Mouse (Mus musculus): Measurements from ENCODE around the gene Lat. TPM values are rescaled to one million over a fixed set of nuclear protein-coding genes. Genes with fewer than 3 reads are reported as not detected.

Lat gene
- 8.0 and 14.8 TPM in 2 replicates for total RNA-seq (2012; rRNA removed)

GRCm38 (mm10) chr7:126369393-126369792 is at the start of gene Lat:
Gene Lat (minus strand): TSS chr7:126369570.
- TF ChIP-seq ZNF384 (IDR thresholded peaks at IDR 0.05; ENCODE audit: low read depth, low read length): no peak
- no peak for TF ChIP-seq ZC3H11A (IDR thresholded peaks at IDR 0.05; ENCODE audit: borderline replicate concordance, low read depth, low read length)
- TF ChIP-seq HCFC1 (IDR thresholded peaks at IDR 0.05; ENCODE audit: borderline replicate concordance, insufficient read depth, low read length): no peak
- TF ChIP-seq MAFK (IDR thresholded peaks at IDR 0.05; ENCODE audit: insufficient read depth, low read depth, low read length): no peak
- TF ChIP-seq CHD2 (IDR thresholded peaks at IDR 0.05; ENCODE audit: low read depth, low read length): no peak
- Histone ChIP-seq H3K4me3 (ENCODE audit: insufficient read depth in 1 of 2, low read depth in 1 of 2, low read length in 2 of 2, poor library complexity in 1 of 2, severe bottlenecking in 1 of 2) (peak within 1 kb of the TSS; percentile 53 to 67), H3K9ac (ENCODE audit: insufficient read depth, low read depth, low read length, poor library complexity, severe bottlenecking) (peak within 1 kb of the TSS; percentile 51), H3K4me1 (ENCODE audit: control insufficient read depth in 2 of 2, insufficient read depth in 2 of 2, low read length in 2 of 2, poor library complexity in 1 of 2) (peaks cover 0 to 4% of the 10 kb centered on the region in 2 experiments; a peak in 1 of 4 replicates), H3K9me3 (ENCODE audit: control insufficient read depth, insufficient read depth, low read depth, low read length) (no peaks in the 10 kb centered on the region), H3K36me3 (ENCODE audit: control insufficient read depth, insufficient read depth, low read length, poor library complexity, severe bottlenecking) (peaks cover 33% of the 10 kb centered on the region), H3K27ac (ENCODE audit: insufficient read depth, low read depth, low read length, poor library complexity, severe bottlenecking) (no peak within 1 kb of the TSS)
- in situ Hi-C loops (cut with MboI; ENCODE audit: low sequenced_read_pairs in 2 of 2, unreplicated experiment in 2 of 2): no loop called here
- DNase-seq (ENCODE audit: low read depth, low spot score): no peak

DNA sequence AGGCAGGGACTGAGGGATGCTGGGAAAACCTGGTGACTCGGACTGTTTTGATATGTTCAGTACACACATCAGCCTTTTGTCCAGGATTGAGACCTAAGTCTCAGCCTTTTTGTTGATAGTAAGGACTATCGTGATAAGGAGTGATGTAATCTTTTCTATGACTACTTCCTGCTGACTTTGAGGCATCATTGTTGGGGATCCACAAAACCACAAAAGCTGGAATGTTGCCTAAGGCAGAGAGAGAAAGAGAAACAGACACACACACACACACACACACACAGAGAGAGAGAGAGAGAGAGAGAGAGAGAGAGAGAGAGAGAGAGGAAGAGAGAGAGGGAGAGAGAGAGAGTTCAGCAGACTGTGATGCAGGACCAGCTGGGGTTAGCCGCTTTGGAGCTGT is 49.1 kb upstream of the Lat start:
- in situ Hi-C loops (cut with MboI; ENCODE audit: low sequenced_read_pairs in 2 of 2, unreplicated experiment in 2 of 2): no loop called here
- H3K4me1 ChIP-seq (ENCODE audit: control insufficient read depth in 2 of 2, insufficient read depth in 2 of 2, low read length in 2 of 2, poor library complexity in 1 of 2): peaks cover 0 to 2% of the 10 kb centered on the region in 2 experiments; a peak in 1 of 4 replicates
- no peak overlapping the region for H3K9ac ChIP-seq (ENCODE audit: insufficient read depth, low read depth, low read length, poor library complexity, severe bottlenecking)
- H3K27ac ChIP-seq (ENCODE audit: insufficient read depth, low read depth, low read length, poor library complexity, severe bottlenecking): no peak overlapping the region
- no peaks in the 10 kb centered on the region for H3K9me3 ChIP-seq (ENCODE audit: control insufficient read depth, insufficient read depth, low read depth, low read length)
- DNase-seq (ENCODE audit: low read depth, low spot score): no peak
- H3K4me3 ChIP-seq (ENCODE audit: insufficient read depth in 1 of 2, low read depth in 1 of 2, low read length in 2 of 2, poor library complexity in 1 of 2, severe bottlenecking in 1 of 2): no peak overlapping the region
- TF ChIP-seq ZC3H11A (IDR thresholded peaks at IDR 0.05; ENCODE audit: borderline replicate concordance, low read depth, low read length) (no peak), CHD2 (IDR thresholded peaks at IDR 0.05; ENCODE audit: low read depth, low read length) (no peak), HCFC1 (IDR thresholded peaks at IDR 0.05; ENCODE audit: borderline replicate concordance, insufficient read depth, low read length) (no peak), ZNF384 (IDR thresholded peaks at IDR 0.05; ENCODE audit: low read depth, low read length) (no peak), MAFK (IDR thresholded peaks at IDR 0.05; ENCODE audit: insufficient read depth, low read depth, low read length) (no peak)
- H3K36me3 ChIP-seq (ENCODE audit: control insufficient read depth, insufficient read depth, low read length, poor library complexity, severe bottlenecking): no peaks in the 10 kb centered on the region

DNA sequence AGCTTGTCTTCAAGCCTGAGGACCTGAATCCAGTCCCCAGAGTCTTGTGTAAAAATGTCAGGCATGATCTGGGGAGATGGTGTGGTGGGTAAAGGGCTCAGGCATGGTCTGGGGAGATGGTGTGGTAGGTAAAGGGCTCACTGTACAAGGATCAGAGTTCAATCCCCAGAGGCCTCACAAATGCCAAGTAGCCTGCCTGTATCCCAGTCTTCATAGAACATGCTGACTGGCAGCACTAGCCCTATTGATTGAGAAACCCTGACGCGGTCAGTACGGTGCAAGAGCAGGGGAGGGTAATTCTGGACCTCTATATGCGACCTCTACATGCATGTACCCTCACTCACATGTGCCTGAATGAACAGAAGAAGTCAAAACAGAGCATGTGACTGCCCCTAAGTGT is 48.2 kb upstream of the Lat start:
- DNase-seq (ENCODE audit: low read depth, low spot score): no peak

DNA sequence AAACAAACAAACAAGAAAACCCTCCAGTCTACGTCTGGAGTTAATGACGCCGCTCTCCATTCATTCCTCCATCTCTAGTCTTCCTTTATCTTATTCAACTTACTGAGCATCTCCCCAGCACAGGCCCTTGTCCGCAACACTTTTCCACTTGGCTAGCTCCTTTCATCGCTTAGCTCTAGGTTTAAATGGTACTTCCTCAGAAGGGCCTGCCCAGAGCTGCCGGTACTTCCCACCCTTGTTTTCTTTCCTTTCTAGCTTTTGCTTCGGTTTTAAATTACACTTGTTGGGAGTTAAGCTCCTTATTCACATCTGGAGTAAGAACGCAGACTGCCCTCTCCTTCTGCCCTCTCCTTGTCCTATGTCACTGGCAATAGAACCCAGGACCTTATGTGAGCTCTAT is 47.7 kb upstream of the Lat start:
- H3K9me3 ChIP-seq (ENCODE audit: control insufficient read depth, insufficient read depth, low read depth, low read length): no peaks in the 10 kb centered on the region
- no peak overlapping the region for H3K4me3 ChIP-seq (ENCODE audit: insufficient read depth in 1 of 2, low read depth in 1 of 2, low read length in 2 of 2, poor library complexity in 1 of 2, severe bottlenecking in 1 of 2)
- in situ Hi-C loops (cut with MboI; ENCODE audit: low sequenced_read_pairs in 2 of 2, unreplicated experiment in 2 of 2): no loop called here
- no peak overlapping the region for H3K27ac ChIP-seq (ENCODE audit: insufficient read depth, low read depth, low read length, poor library complexity, severe bottlenecking)
- peaks cover 0 to 2% of the 10 kb centered on the region in 2 experiments; a peak in 1 of 4 replicates for H3K4me1 ChIP-seq (ENCODE audit: control insufficient read depth in 2 of 2, insufficient read depth in 2 of 2, low read length in 2 of 2, poor library complexity in 1 of 2)
- no peak overlapping the region for H3K9ac ChIP-seq (ENCODE audit: insufficient read depth, low read depth, low read length, poor library complexity, severe bottlenecking)
- TF ChIP-seq ZNF384 (IDR thresholded peaks at IDR 0.05; ENCODE audit: low read depth, low read length) (no peak), ZC3H11A (IDR thresholded peaks at IDR 0.05; ENCODE audit: borderline replicate concordance, low read depth, low read length) (no peak), MAFK (IDR thresholded peaks at IDR 0.05; ENCODE audit: insufficient read depth, low read depth, low read length) (no peak), CHD2 (IDR thresholded peaks at IDR 0.05; ENCODE audit: low read depth, low read length) (no peak), HCFC1 (IDR thresholded peaks at IDR 0.05; ENCODE audit: borderline replicate concordance, insufficient read depth, low read length) (no peak)
- DNase-seq (ENCODE audit: low read depth, low spot score): no peak
- no peaks in the 10 kb centered on the region for H3K36me3 ChIP-seq (ENCODE audit: control insufficient read depth, insufficient read depth, low read length, poor library complexity, severe bottlenecking)

More for the DNA sequence above, 48.2 kb upstream of the Lat start:
- Histone ChIP-seq H3K36me3 (ENCODE audit: control insufficient read depth, insufficient read depth, low read length, poor library complexity, severe bottlenecking) (no peaks in the 10 kb centered on the region), H3K9ac (ENCODE audit: insufficient read depth, low read depth, low read length, poor library complexity, severe bottlenecking) (no peak overlapping the region), H3K4me3 (ENCODE audit: insufficient read depth in 1 of 2, low read depth in 1 of 2, low read length in 2 of 2, poor library complexity in 1 of 2, severe bottlenecking in 1 of 2) (no peak overlapping the region), H3K9me3 (ENCODE audit: control insufficient read depth, insufficient read depth, low read depth, low read length) (no peaks in the 10 kb centered on the region), H3K27ac (ENCODE audit: insufficient read depth, low read depth, low read length, poor library complexity, severe bottlenecking) (no peak overlapping the region), H3K4me1 (ENCODE audit: control insufficient read depth in 2 of 2, insufficient read depth in 2 of 2, low read length in 2 of 2, poor library complexity in 1 of 2) (peaks cover 0 to 2% of the 10 kb centered on the region in 2 experiments; a peak in 1 of 4 replicates)
- TF ChIP-seq ZC3H11A (IDR thresholded peaks at IDR 0.05; ENCODE audit: borderline replicate concordance, low read depth, low read length) (no peak), HCFC1 (IDR thresholded peaks at IDR 0.05; ENCODE audit: borderline replicate concordance, insufficient read depth, low read length) (no peak), MAFK (IDR thresholded peaks at IDR 0.05; ENCODE audit: insufficient read depth, low read depth, low read length) (no peak), CHD2 (IDR thresholded peaks at IDR 0.05; ENCODE audit: low read depth, low read length) (no peak), ZNF384 (IDR thresholded peaks at IDR 0.05; ENCODE audit: low read depth, low read length) (no peak)
- in situ Hi-C loops (cut with MboI; ENCODE audit: low sequenced_read_pairs in 2 of 2, unreplicated experiment in 2 of 2): no loop called here

Measured in ES-E14 (cell line).